Mouse (Mus musculus) liver, embryonic 11.5 days (tissue): Measurements from ENCODE around the gene Smarcd2. TPM values are rescaled to one million over a fixed set of nuclear protein-coding genes. Genes with fewer than 3 reads are reported as not detected.
A peak's percentile ranks its signal among the peaks of the same experiment; 100 is the strongest.

Source experiments
- ATAC-seq: fragments of 200-750 bp; cut with Nextera tagmentation; replicated peaks from 2 replicates; pipeline ENCODE4 v1.8.0; 2017; ENCODE audit warnings: moderate number of reproducible peaks, mild to moderate bottlenecking, moderate TSS enrichment, moderate library complexity; ENCODE audit not compliant: low FRiP score
- DNase-seq: peaks from one replicate; pipeline ENCODE4 v3.0.0-alpha.2; 2017; ENCODE audit warnings: low spot score
- H3K27ac ChIP-seq: fragments of 300-500 bp; sonication (generic); 2 replicates; pipeline ENCODE4 v1.5.1; 2014; ENCODE audit warnings: mild to moderate bottlenecking, low read depth, low read length, control low read depth
- H3K27me3 ChIP-seq: fragments of 300-500 bp; sonication (generic); replicated peaks from 2 replicates; pipeline ENCODE4 v1.6.1; 2014; ENCODE audit warnings: low read length, mixed read lengths; ENCODE audit not compliant: control insufficient read depth, insufficient read depth
- H3K36me3 ChIP-seq: fragments of 300-500 bp; sonication (generic); 2 replicates; pipeline ENCODE4 v1.6.1; 2014; ENCODE audit warnings: mild to moderate bottlenecking, low read length, moderate library complexity, mixed read lengths; ENCODE audit not compliant: control insufficient read depth, insufficient read depth
- H3K4me1 ChIP-seq: fragments of 300-500 bp; sonication (generic); replicated peaks from 2 replicates; pipeline ENCODE4 v1.6.1; 2014; ENCODE audit warnings: low read length, mixed read lengths; ENCODE audit not compliant: control insufficient read depth, insufficient read depth
- H3K4me2 ChIP-seq: fragments of 300-500 bp; sonication (generic); 2 replicates; pipeline ENCODE4 v1.6.1; 2014; ENCODE audit warnings: mild to moderate bottlenecking, control low read depth, moderate library complexity
- H3K4me3 ChIP-seq: fragments of 300-500 bp; sonication (generic); 2 replicates; pipeline ENCODE4 v1.5.1; 2014; ENCODE audit warnings: low read depth, low read length, control low read depth
- H3K9ac ChIP-seq: fragments of 300-500 bp; sonication (generic); 2 replicates; pipeline ENCODE4 v1.6.1; 2014; ENCODE audit warnings: low read depth, low read length, control low read depth
- H3K9me3 ChIP-seq: fragments of 300-500 bp; sonication (generic); 2 replicates; pipeline ENCODE4 v1.6.1; 2016; ENCODE audit warnings: low read length, inconsistent platforms, mixed read lengths; ENCODE audit not compliant: control insufficient read depth
- WGBS: fragments of 180-500 bp; shearing (Covaris S2); extraction: QIAGEN DNeasy Blood & Tissue Kit; methylation state at CpG from one replicate; pipeline ENCODE4 v1.1.7; 2014; 5-methylcytosine and 5-hydroxymethylcytosine counted together
- polyA plus RNA-seq: library from polyadenylated mRNA; unstranded; fragments of >200 nt; fragmentation: Nextera tagmentation; extraction: Ambion mirVana; gene quantifications from 2 replicates; pipeline ENCODE4 v1.2.1, GENCODE M21; 2014

The Smarcd2 gene
- polyA plus RNA-seq, 1 experiment from 2014 or later, result 60.3 TPM

DNA sequence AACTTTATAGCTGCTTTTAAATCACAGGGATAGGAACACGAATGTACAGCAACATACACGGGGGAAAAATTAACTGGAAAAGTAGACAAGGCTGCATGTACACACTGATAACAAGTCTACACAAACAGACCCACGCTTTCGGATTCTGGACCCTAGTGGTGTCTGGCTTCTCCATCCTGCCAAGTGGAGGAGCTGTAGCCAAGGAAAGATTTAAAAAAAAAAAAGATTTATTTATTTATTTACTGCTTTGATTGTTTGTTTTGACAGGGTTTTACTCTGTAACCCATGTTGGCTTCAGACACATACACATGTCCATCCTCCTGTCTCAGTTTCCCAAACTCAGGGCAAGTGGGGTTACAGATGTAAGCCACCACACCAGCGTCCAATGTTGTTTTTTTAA lies 34.7 kb upstream of the Smarcd2 start:
- DNase-seq, result no peak
- Histone ChIP-seq H3K4me1 (no peaks in the 10 kb centered on the region), H3K4me3 (no peak overlapping the region), H3K27me3 (no peaks in the 10 kb centered on the region), H3K4me2 (no peak overlapping the region), H3K9ac (no peak overlapping the region), H3K9me3 (no peaks in the 10 kb centered on the region), H3K27ac (no peak overlapping the region), H3K36me3 (no peaks in the 10 kb centered on the region)
- 72% methylated on average over 5 of the region's 5 CpGs for WGBS
- no peak for ATAC-seq

DNA sequence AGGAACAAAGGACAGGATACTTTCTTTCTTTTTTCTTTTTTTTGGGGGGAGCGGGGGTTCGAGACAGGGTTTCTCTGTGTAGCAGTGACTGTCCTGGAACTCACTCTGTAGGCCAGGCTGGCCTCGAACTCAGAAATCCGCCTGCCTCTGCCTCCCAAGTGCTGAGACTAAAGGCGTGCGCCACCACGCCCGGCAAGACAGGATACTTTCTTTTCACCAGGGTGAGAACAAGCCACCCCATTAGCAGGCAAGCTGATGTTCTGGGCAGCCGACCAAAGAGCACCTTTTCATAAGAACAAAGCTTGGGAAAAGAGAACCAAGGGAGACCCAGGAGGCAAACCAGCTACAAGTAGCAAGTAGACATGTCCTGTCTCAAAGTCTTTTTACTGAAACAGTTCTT lies 34.0 kb upstream of the Smarcd2 start:
- Histone ChIP-seq H3K4me3 (no peak overlapping the region), H3K4me2 (no peak overlapping the region), H3K36me3 (no peaks in the 10 kb centered on the region), H3K4me1 (no peaks in the 10 kb centered on the region), H3K27ac (no peak overlapping the region), H3K9me3 (no peaks in the 10 kb centered on the region), H3K9ac (no peak overlapping the region), H3K27me3 (no peaks in the 10 kb centered on the region)
- ATAC-seq, result no peak
- 80% methylated on average over 9 of the region's 9 CpGs for WGBS
- no peak for DNase-seq

DNA sequence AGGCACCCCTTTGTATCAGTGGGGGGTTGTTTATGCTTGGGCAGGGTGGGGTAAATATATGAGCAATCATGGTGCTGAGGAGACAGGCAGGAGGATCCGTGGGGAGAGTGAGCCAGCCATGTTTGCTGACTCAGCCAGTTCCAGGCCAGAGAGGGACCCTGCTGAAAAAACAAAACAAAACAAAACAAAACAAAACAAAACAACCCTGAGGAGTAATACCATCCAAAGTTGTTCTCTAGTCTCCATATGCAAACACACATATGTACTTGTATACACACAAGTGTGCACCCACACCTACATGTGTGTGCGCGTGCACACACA lies 33.3 kb upstream of the Smarcd2 start:
- Histone ChIP-seq H3K9me3 (no peaks in the 10 kb centered on the region), H3K4me3 (no peak overlapping the region), H3K9ac (no peak overlapping the region), H3K4me1 (no peaks in the 10 kb centered on the region), H3K4me2 (no peak overlapping the region), H3K36me3 (no peaks in the 10 kb centered on the region), H3K27ac (no peak overlapping the region), H3K27me3 (no peaks in the 10 kb centered on the region)
- DNase-seq (no peak), ATAC-seq (no peak)
- WGBS, result 80% methylated on average over 3 of the region's 3 CpGs

DNA sequence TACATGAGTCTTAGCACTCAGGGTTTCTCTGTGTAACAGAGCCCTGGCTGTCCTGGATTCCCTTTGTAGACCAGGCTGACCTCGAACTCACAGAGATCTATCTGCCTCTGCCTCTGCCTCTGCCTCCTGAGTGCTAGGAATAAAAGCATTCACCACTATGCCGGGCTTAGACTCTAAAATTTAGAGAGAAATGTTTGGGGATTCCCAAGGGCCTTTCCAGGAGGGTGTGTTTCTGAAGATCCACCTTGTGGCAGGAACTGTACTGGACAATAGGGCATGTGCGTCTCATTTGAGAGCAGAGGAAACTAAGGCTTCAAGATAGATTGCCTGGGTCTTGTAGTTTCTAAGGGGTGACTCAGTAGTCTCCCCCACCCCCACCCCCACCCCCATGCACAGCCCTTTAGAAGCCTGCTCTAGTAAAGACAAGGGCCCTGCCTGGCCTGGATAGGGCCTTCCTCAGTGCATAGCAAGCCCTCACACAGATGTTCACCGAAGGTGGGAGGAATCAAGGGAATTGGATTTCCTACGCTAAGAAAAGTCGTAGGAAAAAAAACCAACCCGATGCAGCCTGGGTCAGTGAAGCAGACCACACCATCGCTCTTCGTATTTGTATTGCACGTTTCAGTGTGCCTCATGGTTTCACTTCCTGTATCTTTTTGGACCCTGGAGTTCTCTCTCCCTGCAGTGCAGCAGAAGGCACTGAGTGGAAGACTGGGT lies 32.7 kb upstream of the Smarcd2 start:
- H3K9ac ChIP-seq, result no peak overlapping the region
- H3K27ac ChIP-seq, result no peak overlapping the region
- no peaks in the 10 kb centered on the region for H3K27me3 ChIP-seq
- no peak overlapping the region for H3K4me2 ChIP-seq
- no peaks in the 10 kb centered on the region for H3K9me3 ChIP-seq
- no peaks in the 10 kb centered on the region for H3K36me3 ChIP-seq
- no peak overlapping the region for H3K4me3 ChIP-seq
- WGBS, result 72% methylated on average over 10 of the region's 10 CpGs
- no peaks in the 10 kb centered on the region for H3K4me1 ChIP-seq
- ATAC-seq (no peak), DNase-seq (no peak)

DNA sequence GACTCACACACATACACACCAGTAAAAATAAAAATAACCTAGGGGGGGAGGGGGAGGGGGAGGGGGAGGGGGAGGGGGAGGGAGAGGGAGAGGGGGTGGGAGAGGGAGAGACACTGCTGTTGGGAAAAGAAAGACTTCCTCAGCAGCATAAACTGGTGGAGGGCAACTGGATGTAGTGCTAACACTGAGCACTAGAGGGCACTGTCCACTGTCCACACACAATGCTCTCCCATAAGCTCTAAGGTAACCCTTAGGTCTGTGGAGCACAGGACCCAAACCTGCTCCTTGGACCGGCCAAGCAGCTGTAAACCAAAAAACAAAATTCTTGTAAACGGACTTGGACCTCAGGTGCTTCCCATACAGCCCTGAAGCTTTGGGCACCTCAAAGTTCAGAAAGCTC lies 29.9 kb upstream of the Smarcd2 start:
- Histone ChIP-seq H3K4me1 (no peaks in the 10 kb centered on the region), H3K27me3 (no peaks in the 10 kb centered on the region), H3K4me3 (no peak overlapping the region), H3K9ac (no peak overlapping the region), H3K9me3 (no peaks in the 10 kb centered on the region), H3K27ac (no peak overlapping the region), H3K4me2 (no peak overlapping the region), H3K36me3 (no peaks in the 10 kb centered on the region)
- ATAC-seq (0 out of 2 replicates have a peak, but pooled peaks have one; percentile 61), DNase-seq (peak; percentile 65)
- WGBS, result 13% methylated on average over 2 of the region's 2 CpGs

DNA sequence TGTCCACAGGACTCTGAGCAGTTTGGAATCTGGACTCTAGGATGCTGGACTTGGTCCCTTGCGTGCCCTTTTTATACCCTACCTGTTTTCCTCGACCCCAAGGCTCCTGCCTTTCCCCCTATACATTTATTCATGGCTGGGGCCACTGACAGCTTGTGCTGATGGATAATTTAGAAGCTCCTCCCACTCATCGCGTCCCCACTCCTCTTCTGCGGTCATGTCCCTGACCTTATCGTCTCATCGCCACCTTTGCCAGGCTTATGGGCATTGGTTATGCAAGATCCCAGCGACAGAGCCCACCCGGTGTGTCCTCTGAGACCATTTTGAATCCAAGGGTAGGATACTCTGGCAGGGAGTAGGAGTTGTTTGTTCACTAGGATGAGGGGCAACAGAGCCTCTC lies 29.0 kb upstream of the Smarcd2 start, which contains the start of gene Gh:
Gene Gh, minus strand, starts transcription at position 101 of the 400 bp plus-strand sequence.
- H3K4me3 ChIP-seq, result no peak within 1 kb of the TSS
- H3K9me3 ChIP-seq, result no peaks in the 10 kb centered on the region
- no peaks in the 10 kb centered on the region for H3K4me1 ChIP-seq
- DNase-seq (no peak), ATAC-seq (no peak)
- H3K9ac ChIP-seq, result no peak within 1 kb of the TSS
- H3K27ac ChIP-seq, result no peak within 1 kb of the TSS
- H3K27me3 ChIP-seq, result no peaks in the 10 kb centered on the region
- no peaks in the 10 kb centered on the region for H3K36me3 ChIP-seq
- WGBS, result 73% methylated on average over 9 of the region's 9 CpGs
- H3K4me2 ChIP-seq, result no peak within 1 kb of the TSS

DNA sequence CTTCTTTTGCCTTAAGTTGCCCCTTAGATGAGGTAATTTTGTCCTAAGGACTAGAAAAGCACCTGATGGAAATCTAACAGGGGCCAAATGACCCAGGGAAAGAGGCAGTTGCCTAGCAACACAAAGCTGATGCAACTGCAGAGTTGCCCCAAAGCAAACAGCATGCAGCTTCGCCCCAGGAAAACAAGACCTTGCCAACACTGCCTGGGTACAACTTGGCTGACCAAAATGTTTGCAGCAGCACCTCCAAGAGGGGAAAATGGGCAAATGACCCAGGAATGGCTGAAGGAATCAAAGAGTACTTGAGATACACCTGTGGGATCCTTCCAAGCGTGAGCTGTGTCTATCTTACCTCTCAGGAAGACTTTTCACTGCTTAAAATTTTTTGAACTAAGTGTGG lies 19.1 kb upstream of the Smarcd2 start:
- Histone ChIP-seq H3K4me3 (no peak overlapping the region), H3K36me3 (no peaks in the 10 kb centered on the region), H3K4me1 (no peaks in the 10 kb centered on the region), H3K27me3 (no peaks in the 10 kb centered on the region), H3K4me2 (no peak overlapping the region), H3K9ac (no peak overlapping the region), H3K9me3 (no peaks in the 10 kb centered on the region), H3K27ac (no peak overlapping the region)
- 82% methylated on average over 2 of the region's 2 CpGs for WGBS
- ATAC-seq (no peak), DNase-seq (no peak)

DNA sequence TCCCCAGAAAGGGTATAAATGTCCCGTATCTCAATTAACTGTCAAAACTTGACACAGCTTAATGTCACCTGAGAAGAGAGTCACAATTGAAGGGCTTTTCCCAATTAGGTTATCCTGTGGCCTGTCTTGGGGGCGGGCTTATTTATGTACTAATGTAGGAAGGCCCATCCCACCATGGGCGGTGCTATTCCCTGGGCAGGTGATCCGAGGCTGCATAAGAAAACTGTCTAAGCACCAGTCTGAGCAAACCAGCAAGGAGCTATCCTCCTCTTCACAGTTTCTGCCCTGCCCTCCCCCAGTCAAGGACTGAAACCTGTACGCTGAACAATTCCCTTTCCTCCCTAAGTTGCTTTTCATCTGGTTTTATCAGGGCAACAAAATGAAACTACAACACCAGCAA lies 17.6 kb upstream of the Smarcd2 start:
- no peaks in the 10 kb centered on the region for H3K36me3 ChIP-seq
- 86% methylated on average over 5 of the region's 5 CpGs for WGBS
- no peaks in the 10 kb centered on the region for H3K27me3 ChIP-seq
- H3K9me3 ChIP-seq, result no peaks in the 10 kb centered on the region
- no peak overlapping the region for H3K4me2 ChIP-seq
- H3K4me1 ChIP-seq, result no peaks in the 10 kb centered on the region
- H3K9ac ChIP-seq, result no peak overlapping the region
- no peak overlapping the region for H3K4me3 ChIP-seq
- ATAC-seq (no peak), DNase-seq (no peak)
- no peak overlapping the region for H3K27ac ChIP-seq

DNA sequence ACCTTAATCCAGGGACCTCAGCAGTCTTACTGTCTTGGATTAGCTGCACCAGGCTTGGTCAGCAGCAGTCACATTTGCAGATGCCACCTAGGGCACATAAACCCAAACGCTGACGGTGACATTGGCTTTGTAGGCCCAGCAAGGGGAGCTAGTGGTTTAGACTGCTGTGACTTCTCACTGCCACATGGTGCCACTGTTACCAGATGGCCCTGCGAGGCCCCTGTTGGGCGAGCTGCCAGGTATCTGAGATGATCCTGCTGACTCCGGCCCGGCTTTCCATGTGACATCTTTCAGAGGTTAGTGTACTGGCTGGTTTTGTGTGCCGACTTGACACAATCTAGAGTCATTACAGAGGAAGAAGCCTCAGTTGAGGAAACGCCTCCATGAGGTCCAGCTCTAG lies 16.6 kb upstream of the Smarcd2 start:
- no peak overlapping the region for H3K27ac ChIP-seq
- no peaks in the 10 kb centered on the region for H3K9me3 ChIP-seq
- H3K4me3 ChIP-seq, result no peak overlapping the region
- no peaks in the 10 kb centered on the region for H3K36me3 ChIP-seq
- H3K4me2 ChIP-seq, result no peak overlapping the region
- H3K9ac ChIP-seq, result no peak overlapping the region
- WGBS, result 67% methylated on average over 8 of the region's 8 CpGs
- ATAC-seq, result no peak
- H3K27me3 ChIP-seq, result no peaks in the 10 kb centered on the region
- no peak for DNase-seq
- no peaks in the 10 kb centered on the region for H3K4me1 ChIP-seq
